26 mouse cellular contexts compared by ENCODE assay signal in the genomic region with DNA sequence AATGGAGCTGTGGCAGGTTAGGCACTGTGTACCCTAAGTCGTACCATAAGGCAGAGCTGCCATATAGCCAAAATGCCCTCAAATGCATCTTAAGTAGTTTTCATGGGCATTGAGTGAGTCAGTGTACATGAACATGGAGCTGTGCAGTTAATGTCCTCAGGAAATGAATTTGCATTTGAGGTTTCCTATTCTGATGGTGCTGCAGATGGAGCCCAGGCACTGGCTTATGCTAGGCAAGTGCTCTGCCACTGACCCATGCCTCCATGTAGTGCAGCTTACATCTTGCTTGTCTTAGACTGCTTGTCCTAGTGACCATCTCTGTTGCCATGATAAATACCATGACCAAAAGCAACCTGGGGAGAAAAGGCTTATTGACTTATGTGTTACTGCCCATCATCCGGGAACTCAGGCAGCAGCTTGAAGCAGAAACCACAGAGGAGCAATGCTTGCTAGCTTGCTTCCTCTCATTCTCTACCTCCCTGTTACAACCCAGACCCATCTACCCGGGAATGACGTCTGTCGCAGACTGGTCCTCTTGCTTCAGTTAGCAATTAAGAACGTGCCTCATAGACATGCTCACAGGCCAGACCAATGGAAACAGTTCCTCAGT.
DNase-seq lines count a peak whose midpoint lies in the region; ATAC-seq and TF ChIP-seq lines count a peak whose summit lies in the region.
"Had no signal": no experiment of that assay in that cellular context is flagged by ENCODE, and none has a peak within 500 bp of the region (broad histone marks: within the 10 kb centered on the region; RNA-seq: fewer than 3 reads in every experiment).

No protein-coding gene starts in this region.

- DNase-seq in spleen, adult 2 months (ENCODE audit: low read depth in 1 of 2, low spot score in 2 of 2), result peak in 1 of 2 experiments; percentile 21
- no peak for DNase-seq in spleen, postnatal 14 days (ENCODE audit: low spot score in 2 of 2)
- DNase-seq in induced T-regulatory cell, adult 2 months (ENCODE audit: low read depth), result peak; percentile 35
- DNase-seq in kidney, postnatal 4 days, result no peak
- no peak for DNase-seq in adrenal gland, postnatal 4 days (ENCODE audit: low spot score in 2 of 2)
- DNase-seq in lung, postnatal 0 days (ENCODE audit: low spot score), result no peak
- DNase-seq: adrenal gland, adult 8-10 months; cerebellum, adult 9-10 months; embryo, embryonic 11 days; heart, postnatal 36 days; kidney, adult 8-10 months; kidney, postnatal 36 days; liver, embryonic 13.5 days; lung, postnatal 10 days; retina, postnatal 1 day; thymus, postnatal 25 days had no signal

- no peak; the same call in 1 of the 2 replicates for TF ChIP-seq POLR2A in spleen, adult 2 months (IDR thresholded peaks at IDR 0.05; ENCODE audit: low read depth, low read length)

- no peaks in the 10 kb centered on the region for H3K27me3 ChIP-seq in spleen, adult 2 months (ENCODE audit: control insufficient read depth, insufficient read depth, low read length)
- H3K27me3 ChIP-seq in lung, postnatal 0 days (replicated peaks; ENCODE audit: insufficient read depth, low read length), result no peaks in the 10 kb centered on the region
- H3K27me3 ChIP-seq: embryonic facial prominence, embryonic 15.5 days; heart, embryonic 13.5 days; liver, embryonic 13.5 days; neural tube, embryonic 15.5 days had no signal

- H3K9me3 ChIP-seq in lung, postnatal 0 days (ENCODE audit: low read length), result no peaks in the 10 kb centered on the region
- H3K9me3 ChIP-seq: embryonic facial prominence, embryonic 15.5 days; heart, embryonic 13.5 days; limb, embryonic 10.5 days; liver, embryonic 13.5 days; midbrain, embryonic 10.5 days; neural tube, embryonic 15.5 days had no signal

- ATAC-seq in activated CD4-positive, CD25-positive, alpha-beta regulatory T cell, adult 4 months, result peak; percentile 54
- ATAC-seq in neutrophil, adult 5-6 weeks (ENCODE audit: extremely low read depth, insufficient number of reproducible peaks, low FRiP score, poor library complexity, severe bottlenecking), result peak; percentile 70
- no peak for ATAC-seq in lung, postnatal 0 days
- ATAC-seq: hindbrain, embryonic 16.5 days had no signal

- H3K27ac ChIP-seq in spleen, adult 2 months (ENCODE audit: insufficient read depth, low read length), result peak overlapping the region; percentile 67
- H3K27ac ChIP-seq in lung, postnatal 0 days (ENCODE audit: low read length), result no peak overlapping the region
- H3K27ac ChIP-seq: embryonic facial prominence, embryonic 15.5 days; heart, embryonic 13.5 days; left cerebral cortex, adult 2 months; limb, embryonic 10.5 days; liver, embryonic 13.5 days; midbrain, embryonic 10.5 days; neural tube, embryonic 15.5 days; stomach, postnatal 0 days had no signal

- H3K9ac ChIP-seq in lung, postnatal 0 days (replicated peaks; ENCODE audit: low read depth), result no peak overlapping the region
- H3K9ac ChIP-seq: embryonic facial prominence, embryonic 15.5 days; heart, embryonic 13.5 days; liver, embryonic 13.5 days; neural tube, embryonic 15.5 days had no signal

- TF ChIP-seq CTCF in spleen, adult 2 months (IDR thresholded peaks at IDR 0.05; ENCODE audit: extremely low read depth, insufficient read depth, insufficient read length, insufficient replicate concordance), result no peak
- TF ChIP-seq CTCF in lung, postnatal 0 days (IDR thresholded peaks at IDR 0.05), result no peak

- peaks cover 20% of the 10 kb centered on the region for H3K4me1 ChIP-seq in spleen, adult 2 months (ENCODE audit: control insufficient read depth, insufficient read depth, insufficient read length)
- H3K4me1 ChIP-seq in lung, postnatal 0 days (ENCODE audit: insufficient read depth, low read depth, low read length), result no peaks in the 10 kb centered on the region
- H3K4me1 ChIP-seq: embryonic facial prominence, embryonic 15.5 days; limb, embryonic 10.5 days; neural tube, embryonic 15.5 days had no signal

- no peak overlapping the region for H3K4me2 ChIP-seq in lung, postnatal 0 days (replicated peaks; ENCODE audit: low read depth, low read length)
- H3K4me2 ChIP-seq: embryonic facial prominence, embryonic 15.5 days; heart, embryonic 13.5 days; liver, embryonic 13.5 days; neural tube, embryonic 15.5 days had no signal

- H3K4me3 ChIP-seq in spleen, adult 2 months (ENCODE audit: extremely low read depth, insufficient read depth, insufficient read length), result no peak overlapping the region
- H3K4me3 ChIP-seq in lung, postnatal 0 days (ENCODE audit: low read depth, low read length), result no peak overlapping the region
- H3K4me3 ChIP-seq: embryonic facial prominence, embryonic 15.5 days; heart, embryonic 13.5 days; left cerebral cortex, adult 2 months; limb, embryonic 10.5 days; liver, embryonic 13.5 days; midbrain, embryonic 10.5 days; neural tube, embryonic 15.5 days had no signal

- WGBS in spleen, adult 2 months, result 20% methylated on average over 6 of the region's 6 CpGs
- 87% methylated on average over 6 of the region's 6 CpGs for WGBS in lung, postnatal 0 days

- no peak for TF ChIP-seq EP300 in lung, postnatal 0 days (IDR thresholded peaks at IDR 0.05)

- H3K36me3 ChIP-seq in spleen, adult 2 months (ENCODE audit: control insufficient read depth, insufficient read depth, low read length), result peaks cover 2% of the 10 kb centered on the region; the same call in 1 of the 2 replicates
- H3K36me3 ChIP-seq in lung, postnatal 0 days (ENCODE audit: insufficient read depth, low read length), result no peaks in the 10 kb centered on the region
- H3K36me3 ChIP-seq: embryonic facial prominence, embryonic 15.5 days; heart, embryonic 13.5 days; limb, embryonic 10.5 days; liver, embryonic 13.5 days; midbrain, embryonic 10.5 days; neural tube, embryonic 15.5 days had no signal
